Mouse (Mus musculus) neutrophil, adult 5-6 weeks (primary cell): Measurements from ENCODE around the gene Ttc21b. TPM values are rescaled to one million over a fixed set of nuclear protein-coding genes. Genes with fewer than 3 reads are reported as not detected.

Experiments used
- ATAC-seq: fragments of 151-379, 151-347 bp; 2 replicates; pipeline ENCODE4 v1.8.0; 2017; ENCODE audit warnings: mild to moderate bottlenecking, moderate TSS enrichment; ENCODE audit not compliant: insufficient number of reproducible peaks, poor library complexity, low FRiP score, severe bottlenecking; ENCODE audit errors: extremely low read depth
- total RNA-seq: library from RNA; stranded (forward); fragments of 200-1000 nt; gene quantifications from 2 replicates; pipeline ENCODE4 v1.2.3, GENCODE M21; 2017

Ttc21b gene
- 3.9 and 4.8 TPM in 2 replicates for total RNA-seq

DNA sequence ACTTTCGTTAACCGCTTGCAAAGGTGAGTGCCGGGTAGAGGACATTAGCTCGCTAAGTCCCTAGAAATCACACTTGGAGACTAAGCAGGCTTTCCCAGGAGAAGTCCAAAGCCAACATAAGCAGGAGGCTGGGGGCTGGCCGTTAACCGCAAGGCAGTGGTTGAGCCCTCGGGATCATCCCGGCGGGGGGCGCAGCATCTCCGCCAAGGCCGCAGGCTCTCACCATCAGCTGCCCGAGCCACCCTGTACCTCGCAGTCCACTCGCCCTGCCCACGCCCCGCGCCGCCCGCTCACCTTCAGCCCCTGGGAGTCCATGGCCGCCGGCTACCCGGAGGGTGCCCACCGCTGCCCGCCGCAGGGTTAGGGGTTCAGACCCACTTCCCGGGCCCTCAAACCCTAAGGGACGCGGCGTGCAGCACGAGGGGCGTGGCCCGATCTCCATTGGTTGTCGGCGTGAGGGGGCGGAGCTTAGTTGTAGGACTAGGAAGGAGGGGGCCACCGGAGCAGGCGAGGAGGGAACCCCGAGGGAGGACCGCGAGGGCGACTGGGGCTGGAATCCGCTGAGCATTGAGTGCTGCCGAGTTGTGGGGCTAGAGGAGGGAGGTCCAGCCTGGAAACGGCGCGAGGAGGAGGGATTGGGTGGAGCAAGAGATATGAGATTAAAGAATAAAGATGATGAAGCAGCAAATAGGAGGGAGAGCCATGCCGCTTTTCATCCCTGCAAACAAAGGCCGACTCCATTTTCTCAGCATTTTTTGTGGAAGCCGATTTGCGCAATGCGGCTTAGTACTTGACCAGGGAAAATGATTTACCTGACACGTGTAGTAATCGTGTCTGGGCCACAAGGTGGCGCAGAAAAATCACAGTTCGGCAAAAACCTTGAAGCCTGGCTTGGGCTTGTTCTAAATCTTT, at the start of gene Ttc21b:
TSS of gene Ttc21b (minus strand) at position 398 of the 912 bp plus-strand sequence.
- peak; percentile 94 for ATAC-seq

DNA sequence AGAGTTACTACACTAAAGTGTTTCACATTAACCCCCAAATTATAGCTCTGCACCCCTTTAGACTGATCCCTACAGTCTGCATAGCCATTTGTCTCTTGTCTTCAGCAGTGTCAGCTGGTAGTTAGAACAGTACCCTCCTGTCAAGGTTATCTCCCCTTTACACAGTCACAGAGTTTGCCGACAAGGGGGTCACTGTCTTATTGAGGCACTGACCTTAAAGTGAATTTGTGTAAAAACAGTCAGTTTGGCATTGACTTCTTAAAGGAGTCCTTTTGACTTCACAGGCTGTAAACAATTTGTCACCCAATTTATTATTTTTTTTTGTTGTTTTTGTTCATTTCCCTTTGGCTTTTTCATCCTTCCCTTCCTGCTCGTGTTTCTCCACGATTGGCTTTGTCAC, 16.1 kb upstream of the Ttc21b start:
- ATAC-seq = no peak

DNA sequence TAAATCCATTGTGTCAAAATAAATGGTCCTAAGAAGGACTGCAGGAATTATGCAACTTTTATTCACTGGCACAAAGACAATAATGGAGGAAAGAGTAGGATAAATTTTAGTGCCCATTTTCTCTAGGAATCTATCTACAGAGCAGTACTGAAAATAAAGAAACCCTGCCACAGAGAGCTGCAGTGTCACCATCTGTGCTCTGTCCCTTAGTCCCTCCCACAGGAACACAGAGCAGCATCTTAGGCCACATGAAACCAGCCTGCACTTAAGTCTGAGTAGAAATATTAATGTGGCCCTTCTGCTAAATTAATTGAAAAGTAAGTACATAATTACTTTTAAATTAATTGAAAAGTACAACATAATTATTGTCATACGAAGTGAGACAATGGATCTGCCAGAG, 12.4 kb downstream of the Ttc21b start:
- no peak for ATAC-seq

DNA sequence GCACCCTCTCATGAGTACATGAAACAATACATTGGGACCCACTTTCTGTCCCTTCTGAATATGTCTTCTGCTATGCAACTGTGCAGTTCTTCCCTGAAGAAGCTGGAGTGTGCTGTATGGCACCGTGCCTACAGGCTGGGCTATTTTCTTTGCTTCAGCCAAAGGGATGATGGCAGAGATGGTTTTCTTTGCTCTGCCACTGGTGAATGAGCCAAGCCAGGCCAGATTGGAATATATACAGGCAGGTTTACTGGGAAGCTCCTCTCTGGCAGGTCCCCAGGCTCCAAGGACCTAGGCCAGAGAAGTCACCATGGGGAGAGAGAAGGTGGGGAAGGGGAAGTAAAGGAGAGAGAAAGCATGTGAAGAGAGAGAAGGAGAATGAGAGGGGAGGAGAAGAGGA, 16.1 kb downstream of the Ttc21b start:
- no peak for ATAC-seq

GRCm38 (mm10) chr2:66238886-66239285, 17.5 kb downstream of the Ttc21b start:
- no peak for ATAC-seq

DNA sequence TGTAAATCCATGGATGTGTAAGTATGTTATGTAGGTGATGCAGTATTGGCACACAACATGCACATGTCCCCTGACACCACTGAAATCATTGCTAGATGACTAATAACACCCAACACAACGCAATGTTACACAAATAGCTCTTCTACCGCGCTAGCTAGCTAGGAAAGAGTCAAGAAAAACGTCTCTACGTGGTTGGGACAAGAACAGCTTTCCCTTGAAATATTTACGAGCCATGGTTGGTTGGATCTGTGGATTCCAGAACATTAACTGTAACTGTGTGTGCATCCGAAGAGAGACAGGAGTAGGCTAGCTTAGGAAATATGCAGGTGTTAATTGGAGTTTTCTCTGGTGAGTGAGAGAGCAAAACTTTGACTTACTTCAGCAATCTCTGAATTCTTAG, 35.5 kb downstream of the Ttc21b start:
- no peak for ATAC-seq

GRCm38 (mm10) chr2:66209875-66210274, 46.5 kb downstream of the Ttc21b start:
- no peak for ATAC-seq

GRCm38 (mm10) chr2:66209353-66209752, 47.1 kb downstream of the Ttc21b start:
- ATAC-seq = no peak

DNA sequence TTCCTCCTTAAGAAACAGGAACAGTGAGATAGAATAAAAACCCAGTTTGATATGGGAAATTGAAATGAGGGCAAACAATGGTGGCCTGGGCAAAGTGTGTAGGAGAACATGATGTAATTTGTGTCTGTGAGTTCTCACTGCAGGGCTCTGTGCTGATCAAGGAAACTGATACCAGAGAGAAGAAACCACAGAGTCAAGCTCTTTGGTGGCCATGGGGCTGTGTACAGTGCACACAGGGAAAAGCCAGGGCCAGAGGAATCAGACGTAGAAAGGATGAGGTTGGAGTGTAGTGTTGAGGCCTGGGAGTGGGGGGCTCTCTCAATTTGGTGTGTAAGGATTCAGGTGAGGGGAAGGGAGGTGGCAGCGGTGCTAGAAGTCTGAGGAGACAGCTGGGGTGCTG, 49.6 kb downstream of the Ttc21b start:
- ATAC-seq = no peak

DNA sequence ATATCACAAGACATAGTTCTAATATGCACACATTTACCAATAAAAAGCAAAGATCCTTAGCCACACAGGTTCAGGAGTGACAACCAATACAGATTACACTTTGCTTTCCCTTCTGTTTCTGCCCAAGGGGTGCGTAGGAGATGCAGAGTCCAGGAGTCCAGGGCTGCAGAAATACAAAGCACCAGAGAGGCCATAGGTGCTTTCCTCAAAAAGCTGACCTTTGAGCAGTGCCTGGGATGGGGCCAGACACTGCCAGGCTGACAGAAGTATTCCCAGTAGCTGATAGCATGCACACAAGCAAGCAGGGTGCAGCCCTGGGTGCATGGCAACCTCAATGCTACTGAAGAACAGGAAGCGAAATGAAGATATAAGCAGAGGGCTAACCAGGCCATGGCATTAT, 52.2 kb downstream of the Ttc21b start:
- no peak for ATAC-seq

DNA sequence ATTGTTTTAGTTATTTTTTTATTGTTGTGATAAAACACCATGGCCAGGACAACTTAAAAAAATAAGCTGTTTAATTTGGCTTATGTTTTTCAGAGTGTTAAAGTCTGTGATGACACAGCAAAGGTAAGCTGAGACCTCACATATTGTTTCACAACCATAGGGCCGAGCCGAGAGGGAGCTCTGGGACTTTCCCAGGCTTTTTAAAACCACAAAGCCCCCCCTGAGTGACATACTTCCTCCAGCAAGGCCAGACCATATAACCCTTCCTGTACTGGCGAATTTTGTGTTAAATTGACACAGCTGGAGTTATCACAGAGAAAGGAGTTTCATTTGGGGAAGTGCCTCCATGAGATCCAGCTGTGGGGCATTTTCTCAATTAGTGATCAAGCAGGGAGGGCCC, 56.2 kb downstream of the Ttc21b start:
- ATAC-seq = no peak

GRCm38 (mm10) chr2:66191691-66192100, 64.7 kb downstream of the Ttc21b start:
- ATAC-seq = no peak

- ATAC-seq = no peak
Observed at GRCm38 (mm10) chr2:66190157-66190556, 66.3 kb downstream of the Ttc21b start.

- ATAC-seq = peak; percentile 58
Observed at GRCm38 (mm10) chr2:66189197-66189596, 67.2 kb downstream of the Ttc21b start.

- no peak for ATAC-seq
Observed at GRCm38 (mm10) chr2:66187520-66187919, 68.9 kb downstream of the Ttc21b start.

DNA sequence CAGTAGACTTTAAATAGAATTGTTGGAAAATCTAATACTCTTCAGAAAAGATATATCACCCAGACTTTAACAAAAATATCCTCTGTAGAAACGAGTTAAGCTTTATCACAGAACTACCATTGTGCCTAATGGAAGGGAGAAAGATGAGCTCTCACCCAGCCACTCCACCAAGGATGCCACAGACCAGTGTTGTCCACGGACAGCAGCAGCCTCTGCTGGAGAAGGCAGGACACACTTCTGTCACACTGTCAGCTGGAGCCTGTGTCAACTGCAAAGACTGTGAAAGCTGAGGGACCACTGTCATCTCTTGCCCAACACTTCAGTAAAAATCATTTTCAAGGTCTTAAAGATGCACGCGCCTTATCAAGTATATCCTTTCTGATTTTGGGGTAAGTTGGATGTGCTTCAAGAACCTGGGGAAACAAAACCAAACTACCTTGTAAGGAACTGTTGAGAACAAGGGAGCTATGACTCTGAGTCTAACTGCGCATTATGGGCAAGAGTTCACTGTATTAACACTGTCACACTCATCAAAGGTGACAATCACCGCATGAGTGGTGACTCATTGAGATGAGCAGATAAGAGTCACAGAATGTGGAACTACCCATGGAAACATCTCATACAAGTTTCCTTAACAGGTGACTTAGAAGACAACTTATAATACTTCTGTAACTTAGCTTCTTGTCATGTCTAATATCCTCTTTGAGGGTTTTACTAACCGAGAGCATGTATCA, 71.8 kb downstream of the Ttc21b start:
- ATAC-seq = no peak

- ATAC-seq = no peak
Observed at GRCm38 (mm10) chr2:66180293-66180692, 76.1 kb downstream of the Ttc21b start.

DNA sequence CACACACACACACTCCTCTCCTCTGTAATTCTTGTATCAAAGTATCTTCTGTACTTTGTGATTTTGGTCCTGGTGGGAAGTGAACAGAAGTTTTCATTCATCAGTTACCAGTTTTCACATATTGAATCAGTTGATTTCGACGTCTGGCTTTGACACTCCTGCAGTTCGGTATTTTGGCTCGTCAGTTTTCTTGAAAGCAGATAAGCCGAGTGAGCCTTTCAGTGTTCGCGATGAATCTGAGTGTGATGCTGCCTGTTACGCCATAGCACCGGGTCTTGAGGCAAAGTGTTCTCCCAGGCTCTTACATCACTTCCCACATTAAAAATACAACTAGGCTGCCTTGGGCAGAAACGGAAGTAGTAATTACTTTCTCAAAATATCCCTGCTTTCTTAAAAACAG, 76.6 kb downstream of the Ttc21b start:
- no peak for ATAC-seq

DNA sequence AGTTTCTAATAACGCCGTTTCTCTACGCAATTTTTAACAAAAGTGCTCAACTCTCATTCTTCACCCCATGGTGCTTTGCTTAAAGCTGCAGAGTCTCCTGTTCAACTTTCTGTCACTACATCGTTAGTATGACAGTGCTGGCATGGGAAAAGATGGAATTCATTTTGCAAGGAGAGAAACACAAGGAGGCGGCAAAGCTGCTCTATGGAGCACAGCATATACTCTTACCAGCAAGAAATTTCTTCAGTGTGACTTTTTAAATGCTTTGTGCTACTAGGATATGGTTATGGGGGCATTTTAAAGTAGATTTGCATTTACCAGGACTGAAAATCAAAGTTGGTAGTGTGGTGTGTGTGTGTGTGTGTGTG, 77.6 kb downstream of the Ttc21b start:
- no peak for ATAC-seq
